Mouse (Mus musculus) hindbrain, postnatal 0 days (tissue): Measurements from ENCODE around the gene Dlx5. TPM values are rescaled to one million over a fixed set of nuclear protein-coding genes. Genes with fewer than 3 reads are reported as not detected.

Experiments
- ATAC-seq: fragments of 200-750 bp; cut with Nextera tagmentation; 2 replicates; pipeline ENCODE4 v1.8.0; 2017; ENCODE audit warnings: mild to moderate bottlenecking, moderate TSS enrichment, moderate library complexity
- DNase-seq: peaks from one replicate; pipeline ENCODE4 v3.0.0-alpha.2; 2015; ENCODE audit warnings: low spot score
- H3K27ac ChIP-seq: fragments of 300-500 bp; sonication (generic); 2 replicates; pipeline ENCODE4 v1.5.1; 2014; ENCODE audit warnings: mild to moderate bottlenecking
- H3K27me3 ChIP-seq: fragments of 300-500 bp; sonication (generic); 2 replicates; pipeline ENCODE4 v1.6.1; 2014; ENCODE audit warnings: low read length, mixed read lengths; ENCODE audit not compliant: insufficient read depth
- H3K36me3 ChIP-seq: fragments of 300-500 bp; sonication (generic); 2 replicates; pipeline ENCODE4 v1.6.1; 2014; ENCODE audit warnings: low read length, mixed read lengths; ENCODE audit not compliant: insufficient read depth
- H3K4me1 ChIP-seq: fragments of 300-500 bp; sonication (generic); 2 replicates; pipeline ENCODE4 v1.6.1; 2014; ENCODE audit warnings: antibody characterized with exemption, low read length, mixed read lengths; ENCODE audit not compliant: insufficient read depth
- H3K4me2 ChIP-seq: fragments of 300-500 bp; sonication (generic); 2 replicates; pipeline ENCODE4 v1.6.1; 2014; ENCODE audit warnings: low read depth, mild to moderate bottlenecking, low read length, moderate library complexity, mixed read lengths
- H3K4me3 ChIP-seq: fragments of 300-500 bp; sonication (generic); 2 replicates; pipeline ENCODE4 v1.5.1; 2014; ENCODE audit warnings: low read length
- H3K9ac ChIP-seq: fragments of 300-500 bp; sonication (generic); replicated peaks from 2 replicates; pipeline ENCODE4 v1.6.1; 2014; ENCODE audit warnings: mild to moderate bottlenecking, low read length, moderate library complexity, mixed read lengths
- H3K9me3 ChIP-seq: fragments of 300-500 bp; sonication (generic); 2 replicates; pipeline ENCODE4 v1.6.1; 2016; ENCODE audit warnings: low read length, mixed read lengths
- CTCF ChIP-seq: IDR thresholded peaks from 2 replicates; pipeline ENCODE4 v1.5.1; 2016; ENCODE audit warnings: antibody characterized with exemption, control low read depth, low read depth
- WGBS: fragments of 180-500 bp; shearing (Covaris S2); extraction: QIAGEN DNeasy Blood & Tissue Kit; methylation state at CpG from one replicate; pipeline ENCODE4 v1.1.7; 2014; 5-methylcytosine and 5-hydroxymethylcytosine counted together
- polyA plus RNA-seq: library from polyadenylated mRNA; unstranded; fragments of >200 nt; fragmentation: Nextera tagmentation; extraction: Ambion mirVana; gene quantifications from 2 replicates; pipeline ENCODE4 v1.2.1, GENCODE M21; 2015
- total RNA-seq: library from RNA; depleted of rRNA; stranded (reverse); fragments of >200 nt; gene quantifications from 2 replicates; pipeline ENCODE4 v1.2.3, GENCODE M21; 2014

The Dlx5 gene
- total and polyA plus RNA-seq, 2 experiments from 2014 or later: not detected

- no peak for ATAC-seq
- H3K4me1 ChIP-seq: no peaks in the 10 kb centered on the region
- H3K27ac ChIP-seq: no peak overlapping the region
- H3K27me3 ChIP-seq: peaks cover 85% of the 10 kb centered on the region
- no peaks in the 10 kb centered on the region for H3K9me3 ChIP-seq
- DNase-seq: no peak
- no peak overlapping the region for H3K4me2 ChIP-seq
- 0 out of 2 replicates have a peak overlapping the region, but pooled peaks have one; percentile 3 for H3K4me3 ChIP-seq
- WGBS: 1% methylated on average over 19 of the region's 19 CpGs
- TF ChIP-seq CTCF: no peak
- no peaks in the 10 kb centered on the region for H3K36me3 ChIP-seq
- H3K9ac ChIP-seq: no peak overlapping the region
These were observed 22.6 kb downstream of the Dlx5 start for GRCm38 (mm10) chr6:6859111-6859949.

DNA sequence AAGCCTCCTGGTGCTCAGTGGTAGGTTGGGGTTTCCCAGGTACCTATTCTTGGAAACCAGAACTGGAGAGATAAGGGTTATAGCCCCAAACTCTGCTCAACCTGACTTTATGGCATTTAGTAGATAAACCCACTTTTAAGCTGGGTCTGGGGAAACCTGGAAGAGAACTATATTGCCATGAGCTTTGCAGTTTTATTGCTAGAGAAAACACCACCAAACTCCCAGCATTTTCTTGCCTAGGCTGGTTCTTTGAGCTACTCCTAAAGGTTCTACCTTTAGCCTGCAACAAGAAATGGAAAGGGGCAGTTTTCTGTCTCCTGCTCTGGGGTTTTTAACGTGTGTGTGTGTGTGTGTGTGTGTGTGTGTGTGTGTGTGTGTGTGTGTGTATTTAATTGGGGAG lies 23.3 kb downstream of the Dlx5 start:
- Histone ChIP-seq H3K4me3 (no peak overlapping the region), H3K36me3 (no peaks in the 10 kb centered on the region), H3K4me1 (no peaks in the 10 kb centered on the region), H3K4me2 (no peak overlapping the region), H3K27ac (no peak overlapping the region), H3K9ac (no peak overlapping the region), H3K9me3 (no peaks in the 10 kb centered on the region), H3K27me3 (peaks cover 84% of the 10 kb centered on the region)
- WGBS: 0% methylated on average over 1 of the region's 1 CpGs
- DNase-seq (no peak), ATAC-seq (no peak)
- TF ChIP-seq CTCF: no peak

- 12% methylated on average over 2 of the region's 2 CpGs for WGBS
- Histone ChIP-seq H3K36me3 (no peaks in the 10 kb centered on the region), H3K9me3 (no peaks in the 10 kb centered on the region), H3K4me1 (no peaks in the 10 kb centered on the region), H3K4me3 (no peak overlapping the region), H3K27ac (no peak overlapping the region), H3K9ac (no peak overlapping the region), H3K4me2 (no peak overlapping the region), H3K27me3 (peaks cover 85% of the 10 kb centered on the region)
- no peak for TF ChIP-seq CTCF
- DNase-seq (no peak), ATAC-seq (no peak)
These were observed 24.1 kb downstream of the Dlx5 start for GRCm38 (mm10) chr6:6857766-6858165.

DNA sequence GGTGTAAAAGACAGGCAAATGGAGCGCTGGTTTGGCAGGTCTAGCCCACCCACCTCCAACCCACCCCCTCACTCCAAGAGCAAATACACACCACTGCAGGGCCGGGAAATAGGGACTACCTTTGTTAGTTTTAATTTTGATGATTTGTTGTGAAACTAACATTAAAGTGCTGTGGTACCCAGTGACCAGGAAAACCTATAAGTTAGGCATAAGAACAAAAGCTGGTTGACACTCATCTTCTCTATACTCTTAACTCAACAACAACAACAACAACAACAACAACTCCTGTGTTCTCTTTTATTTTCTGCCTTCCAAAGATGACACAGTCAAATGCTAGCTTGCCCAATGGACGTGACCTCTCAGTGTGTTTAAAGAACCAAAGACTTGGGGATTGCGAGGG lies 25.0 kb downstream of the Dlx5 start:
- H3K27me3 ChIP-seq: peaks cover 83% of the 10 kb centered on the region
- H3K36me3 ChIP-seq: no peaks in the 10 kb centered on the region
- 3% methylated on average over 4 of the region's 4 CpGs for WGBS
- no peak overlapping the region for H3K9ac ChIP-seq
- H3K4me1 ChIP-seq: no peaks in the 10 kb centered on the region
- no peak for TF ChIP-seq CTCF
- no peak overlapping the region for H3K27ac ChIP-seq
- no peaks in the 10 kb centered on the region for H3K9me3 ChIP-seq
- DNase-seq (no peak), ATAC-seq (no peak)
- H3K4me2 ChIP-seq: no peak overlapping the region
- no peak overlapping the region for H3K4me3 ChIP-seq

DNA sequence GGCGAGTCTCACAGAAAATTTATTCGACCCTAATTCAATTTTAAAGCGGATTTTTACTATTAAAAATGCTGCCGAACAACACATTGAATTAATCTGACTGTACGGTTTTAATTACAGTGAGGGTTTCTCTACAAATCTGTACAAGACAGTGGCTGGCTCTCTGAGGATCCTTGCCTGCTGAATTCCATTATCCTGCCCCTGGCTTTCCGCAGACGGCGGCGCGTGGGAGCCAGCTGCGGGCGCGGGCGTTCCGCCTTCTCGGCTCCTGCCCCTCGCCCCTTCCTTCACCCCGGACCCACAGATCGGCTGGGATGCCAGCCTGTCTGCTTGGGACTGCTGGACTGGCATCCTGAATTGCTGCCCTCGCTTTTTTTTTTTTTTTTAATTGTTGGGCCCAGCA lies 25.6 kb downstream of the Dlx5 start:
- no peak for DNase-seq

DNA sequence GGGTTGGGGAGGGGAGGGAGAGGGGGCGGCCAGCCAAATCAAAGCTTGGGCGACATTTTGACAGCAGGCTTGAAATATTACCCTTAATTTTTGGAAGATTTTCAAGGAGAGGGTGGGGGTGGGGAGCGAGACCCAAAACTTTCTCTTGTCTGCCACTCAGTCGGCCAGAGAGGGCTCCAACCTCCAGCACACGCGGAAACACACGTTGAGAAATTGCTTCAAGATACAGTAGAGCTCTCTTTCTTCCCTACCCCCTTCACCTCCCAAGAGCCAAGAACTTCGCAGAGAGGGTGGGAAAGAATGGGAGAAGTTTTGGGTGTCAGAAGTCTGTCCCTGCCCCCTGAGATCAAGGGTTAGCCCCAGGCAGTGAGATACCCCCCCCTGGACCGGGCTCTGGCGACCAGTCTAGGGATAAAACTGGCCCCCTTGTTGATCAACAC lies 26.1 kb downstream of the Dlx5 start:
- Histone ChIP-seq H3K9me3 (no peaks in the 10 kb centered on the region), H3K4me2 (no peak overlapping the region), H3K27ac (no peak overlapping the region), H3K4me3 (no peak overlapping the region), H3K36me3 (no peaks in the 10 kb centered on the region), H3K4me1 (no peaks in the 10 kb centered on the region), H3K9ac (no peak overlapping the region), H3K27me3 (peaks cover 86% of the 10 kb centered on the region)
- 0% methylated on average over 10 of the region's 10 CpGs for WGBS
- ATAC-seq (0 out of 2 replicates have a peak, but pooled peaks have one; percentile 13), DNase-seq (no peak)
- no peak for TF ChIP-seq CTCF

More for the DNA sequence above, 25.6 kb downstream of the Dlx5 start:
- H3K4me1 ChIP-seq: no peaks in the 10 kb centered on the region
- no peak for TF ChIP-seq CTCF
- no peak overlapping the region for H3K9ac ChIP-seq
- H3K9me3 ChIP-seq: no peaks in the 10 kb centered on the region
- no peak for ATAC-seq
- no peak overlapping the region for H3K27ac ChIP-seq
- H3K4me3 ChIP-seq: no peak overlapping the region
- no peak overlapping the region for H3K4me2 ChIP-seq
- peaks cover 86% of the 10 kb centered on the region for H3K27me3 ChIP-seq
- 2% methylated on average over 20 of the region's 20 CpGs for WGBS
- H3K36me3 ChIP-seq: no peaks in the 10 kb centered on the region
